Mouse (Mus musculus) MEL (cell line): ENCODE data around the gene Smc5. TPM values are rescaled to one million over a fixed set of nuclear protein-coding genes. Genes with fewer than 3 reads are reported as not detected.

Experiments
- DNase-seq: peaks from one replicate; pipeline ENCODE4 v3.0.0; 2011; ENCODE audit warnings: low read depth, low spot score
- H3K27ac ChIP-seq: 2 replicates; pipeline ENCODE4 v1.5.1; 2012; ENCODE audit warnings: low read depth, mild to moderate bottlenecking, control low read depth, low read length, moderate library complexity; ENCODE audit not compliant: control insufficient read depth
- H3K27me3 ChIP-seq, 2 experiments: fragments of 150-350 bp in 1 of 2; sonication (generic) in 1 of 2; 2 replicates each; pipeline ENCODE4 v1.6.1; 2012; ENCODE audit warnings: low read length in 2 of 2, mild to moderate bottlenecking in 2 of 2, improper control_type of control experiment in 1 of 2, moderate library complexity in 1 of 2; ENCODE audit not compliant: insufficient read depth in 2 of 2, control insufficient read depth in 1 of 2
- H3K36me3 ChIP-seq, 2 experiments: 2 replicates each; pipeline ENCODE4 v1.6.1; 2012 to 2014; ENCODE audit warnings: low read length in 2 of 2, improper control_type of control experiment in 1 of 2, inconsistent platforms in 1 of 2, mild to moderate bottlenecking in 1 of 2; ENCODE audit not compliant: insufficient read depth in 2 of 2, control insufficient read depth in 1 of 2
- H3K4me1 ChIP-seq, 2 experiments: fragments of 150-350 bp in 1 of 2; sonication (generic) in 1 of 2; 2 replicates each; pipeline ENCODE4 v1.6.1; 2012; ENCODE audit warnings: low read length in 2 of 2, improper control_type of control experiment in 1 of 2, mild to moderate bottlenecking in 1 of 2; ENCODE audit not compliant: insufficient read depth in 2 of 2, control insufficient read depth in 1 of 2
- H3K4me3 ChIP-seq, 2 experiments: fragments of 150-350 bp in 1 of 2; sonication (generic) in 1 of 2; 2 replicates each; pipeline ENCODE4 v1.5.1; 2012; ENCODE audit warnings: low read depth in 2 of 2, low read length in 2 of 2, mild to moderate bottlenecking in 2 of 2, moderate library complexity in 2 of 2, control low read depth in 1 of 2, improper control_type of control experiment in 1 of 2; ENCODE audit not compliant: control insufficient read depth in 1 of 2, insufficient read depth in 1 of 2
- H3K79me2 ChIP-seq: 2 replicates; pipeline ENCODE4 v1.6.1; 2012; ENCODE audit warnings: mild to moderate bottlenecking, low read length, moderate library complexity; ENCODE audit not compliant: control insufficient read depth, poor library complexity, insufficient read depth
- H3K9ac ChIP-seq: 2 replicates; pipeline ENCODE4 v1.6.1; 2012; ENCODE audit warnings: low read depth, mild to moderate bottlenecking, control low read depth, low read length, moderate library complexity; ENCODE audit not compliant: control insufficient read depth, poor library complexity, severe bottlenecking
- H3K9me3 ChIP-seq: fragments of 150-350 bp; sonication (generic); replicated peaks from 2 replicates; pipeline ENCODE4 v1.6.1; 2012; ENCODE audit warnings: mild to moderate bottlenecking, low read length, improper control_type of control experiment, moderate library complexity; ENCODE audit not compliant: insufficient read depth
- BHLHE40 ChIP-seq: IDR thresholded peaks from 2 replicates; pipeline ENCODE4 v1.6.1; 2012; ENCODE audit warnings: low read depth, mild to moderate bottlenecking, inconsistent platforms, low read length, improper control_type of control experiment, borderline replicate concordance
- CHD1 ChIP-seq: IDR thresholded peaks from 2 replicates; pipeline ENCODE4 v1.6.1; 2012; ENCODE audit warnings: low read depth, mild to moderate bottlenecking, inconsistent platforms, low read length, improper control_type of control experiment
- CHD2 ChIP-seq: IDR thresholded peaks from 2 replicates; pipeline ENCODE4 v1.6.1; 2011; ENCODE audit warnings: low read length, improper control_type of control experiment
- CTCF ChIP-seq, 3 experiments: IDR thresholded peaks in 2 of 3; conservative IDR thresholded peaks in 1 of 3; 2 replicates each; pipeline ENCODE4 v1.5.1; 2011 to 2012; ENCODE audit warnings: low read length in 3 of 3, low read depth in 2 of 3, mild to moderate bottlenecking in 2 of 3, improper control_type of control experiment in 1 of 3, inconsistent platforms in 1 of 3, mixed read lengths in 1 of 3, moderate library complexity in 1 of 3; ENCODE audit not compliant: control insufficient read depth in 1 of 3, insufficient read depth in 1 of 3, poor library complexity in 1 of 3, severe bottlenecking in 1 of 3
- E2F4 ChIP-seq: IDR thresholded peaks from 2 replicates; pipeline ENCODE4 v1.6.1; 2011; ENCODE audit warnings: low read depth, low read length, improper control_type of control experiment, borderline replicate concordance
- ELF1 ChIP-seq: IDR thresholded peaks from 2 replicates; pipeline ENCODE4 v1.6.1; 2014; ENCODE audit warnings: low read depth, mild to moderate bottlenecking, inconsistent platforms, low read length, improper control_type of control experiment, moderate library complexity
- EP300 ChIP-seq, 2 experiments: IDR thresholded peaks; 2 replicates each; pipeline ENCODE4 v1.6.1; 2011; ENCODE audit warnings: improper control_type of control experiment in 2 of 2, low read length in 2 of 2, low read depth in 1 of 2, mild to moderate bottlenecking in 1 of 2
- GABPA ChIP-seq: IDR thresholded peaks from 2 replicates; pipeline ENCODE4 v1.6.1; 2012; ENCODE audit warnings: low read depth, mild to moderate bottlenecking, inconsistent platforms, low read length, improper control_type of control experiment, moderate library complexity
- GATA1 ChIP-seq: IDR thresholded peaks from 2 replicates; pipeline ENCODE4 v1.6.1; 2011; ENCODE audit warnings: low read depth, low read length, improper control_type of control experiment
- JUND ChIP-seq: IDR thresholded peaks from 2 replicates; pipeline ENCODE4 v1.6.1; 2011; ENCODE audit warnings: low read depth, mild to moderate bottlenecking, improper control_type of control experiment, low read length
- MAX ChIP-seq: IDR thresholded peaks from 2 replicates; pipeline ENCODE4 v1.6.1; 2011; ENCODE audit warnings: low read length, improper control_type of control experiment
- MAZ ChIP-seq: IDR thresholded peaks from 2 replicates; pipeline ENCODE4 v1.6.1; 2012; ENCODE audit warnings: low read depth, mild to moderate bottlenecking, inconsistent platforms, low read length, improper control_type of control experiment
- MXI1 ChIP-seq: IDR thresholded peaks from 2 replicates; pipeline ENCODE4 v1.6.1; 2011; ENCODE audit warnings: mild to moderate bottlenecking, low read depth, low read length, improper control_type of control experiment
- MYB ChIP-seq: IDR thresholded peaks from 2 replicates; pipeline ENCODE4 v1.6.1; 2011; ENCODE audit warnings: mild to moderate bottlenecking, low read depth, low read length, improper control_type of control experiment
- MYC ChIP-seq: IDR thresholded peaks from 2 replicates; pipeline ENCODE4 v1.6.1; 2011; ENCODE audit warnings: low read depth, mild to moderate bottlenecking, low read length, improper control_type of control experiment, moderate library complexity
- NRF1 ChIP-seq: IDR thresholded peaks from 2 replicates; pipeline ENCODE4 v1.6.1; 2014; ENCODE audit warnings: low read depth, mild to moderate bottlenecking, inconsistent platforms, low read length, improper control_type of control experiment, moderate library complexity; ENCODE audit not compliant: poor library complexity, insufficient read depth, severe bottlenecking
- RAD21 ChIP-seq: IDR thresholded peaks from 2 replicates; pipeline ENCODE4 v1.6.1; 2011; ENCODE audit warnings: mild to moderate bottlenecking, low read depth, low read length, improper control_type of control experiment
- RCOR1 ChIP-seq: IDR thresholded peaks from 2 replicates; pipeline ENCODE4 v1.6.1; 2012; ENCODE audit warnings: low read depth, mild to moderate bottlenecking, inconsistent platforms, low read length, improper control_type of control experiment
- SMC3 ChIP-seq: IDR thresholded peaks from 2 replicates; pipeline ENCODE4 v1.6.1; 2011; ENCODE audit warnings: low read depth, low read length, improper control_type of control experiment
- TCF12 ChIP-seq: IDR thresholded peaks from 2 replicates; pipeline ENCODE4 v1.6.1; 2014; ENCODE audit warnings: low read depth, mild to moderate bottlenecking, inconsistent platforms, low read length, improper control_type of control experiment, moderate library complexity
- UBTF ChIP-seq: IDR thresholded peaks from 2 replicates; pipeline ENCODE4 v1.6.1; 2012; ENCODE audit warnings: low read depth, mild to moderate bottlenecking, inconsistent platforms, low read length, improper control_type of control experiment, moderate library complexity, borderline replicate concordance; ENCODE audit not compliant: insufficient read depth
- USF1 ChIP-seq: IDR thresholded peaks from 2 replicates; pipeline ENCODE4 v1.6.1; 2014; ENCODE audit warnings: low read depth, mild to moderate bottlenecking, inconsistent platforms, low read length, improper control_type of control experiment, moderate library complexity
- ZKSCAN1 ChIP-seq: IDR thresholded peaks from 2 replicates; pipeline ENCODE4 v1.6.1; 2012; ENCODE audit warnings: low read depth, mild to moderate bottlenecking, inconsistent platforms, low read length, improper control_type of control experiment, moderate library complexity
- ZNF384 ChIP-seq: IDR thresholded peaks from 2 replicates; pipeline ENCODE4 v1.6.1; 2012; ENCODE audit warnings: low read depth, mild to moderate bottlenecking, inconsistent platforms, low read length, improper control_type of control experiment
- polyA plus RNA-seq, 2 experiments: library from polyadenylated mRNA; stranded (reverse) in 1 of 2; unstranded in 1 of 2; fragments of >175 nt in 1 of 2; fragments of >200 nt in 1 of 2; gene quantifications; 2 replicates each; pipeline versions ENCODE4 v1.2.1 to v1.2.4; 2012; ENCODE audit warnings: low replicate concordance in 2 of 2, low read depth in 1 of 2; ENCODE audit not compliant: insufficient read length in 2 of 2, insufficient read depth in 1 of 2, missing spikeins in 1 of 2
- total RNA-seq: library from RNA; depleted of rRNA; stranded (reverse); fragments of 300-350 nt; gene quantifications from 2 replicates; pipeline ENCODE4 v1.2.3, GENCODE M21; 2012

Smc5 gene
- total and polyA plus RNA-seq, 3 experiments, result 29.9 to 77.3 (median 36.8) TPM

DNA sequence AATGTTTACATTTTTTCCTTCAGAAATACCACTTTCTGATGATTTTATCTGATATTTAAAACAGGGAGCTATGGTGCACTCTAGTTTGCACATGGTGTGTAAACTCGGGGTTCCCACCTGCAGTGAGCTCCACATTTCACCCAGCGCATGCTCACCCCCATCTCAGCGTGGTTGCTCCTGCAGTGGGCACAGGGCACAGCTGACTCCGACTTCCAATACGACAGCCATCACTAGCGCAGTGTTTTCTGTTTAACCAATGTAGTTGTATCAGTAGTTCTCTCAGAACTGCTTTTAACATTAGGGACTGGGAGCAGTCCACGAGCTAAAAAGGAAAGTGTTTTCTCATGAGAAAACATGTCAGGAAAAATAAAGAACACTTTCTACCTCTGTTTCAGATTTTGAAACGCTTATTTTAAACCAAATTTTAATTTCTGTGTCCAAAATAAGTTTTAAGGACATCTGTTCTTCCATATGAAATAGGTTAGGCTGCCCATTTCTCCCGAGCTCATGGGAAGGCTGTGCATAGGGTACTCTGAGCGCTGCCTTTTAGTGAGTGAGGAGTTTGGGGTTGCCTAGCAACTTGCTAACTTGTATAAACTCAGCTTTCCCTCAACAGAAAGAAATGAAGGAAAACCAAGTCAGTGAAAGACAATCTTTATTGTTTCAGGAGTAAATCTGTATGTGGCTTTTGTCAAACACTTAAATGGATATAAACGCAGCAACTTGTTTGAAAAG is 107.0 kb downstream of the Smc5 start:
- Histone ChIP-seq H3K9ac (no peak overlapping the region), H3K79me2 (no peaks in the 10 kb centered on the region), H3K27me3 (no peaks in the 10 kb centered on the region), H3K27ac (no peak overlapping the region), H3K4me3 (no peak overlapping the region), H3K4me1 (no peaks in the 10 kb centered on the region), H3K9me3 (no peaks in the 10 kb centered on the region), H3K36me3 (no peaks in the 10 kb centered on the region)
- no peak for DNase-seq
- TF ChIP-seq MYC (no peak), UBTF (no peak), SMC3 (no peak), TCF12 (no peak), RAD21 (no peak), MXI1 (no peak), CHD1 (no peak), MAX (no peak), JUND (no peak), E2F4 (no peak), ZNF384 (no peak), GABPA (no peak)

DNA sequence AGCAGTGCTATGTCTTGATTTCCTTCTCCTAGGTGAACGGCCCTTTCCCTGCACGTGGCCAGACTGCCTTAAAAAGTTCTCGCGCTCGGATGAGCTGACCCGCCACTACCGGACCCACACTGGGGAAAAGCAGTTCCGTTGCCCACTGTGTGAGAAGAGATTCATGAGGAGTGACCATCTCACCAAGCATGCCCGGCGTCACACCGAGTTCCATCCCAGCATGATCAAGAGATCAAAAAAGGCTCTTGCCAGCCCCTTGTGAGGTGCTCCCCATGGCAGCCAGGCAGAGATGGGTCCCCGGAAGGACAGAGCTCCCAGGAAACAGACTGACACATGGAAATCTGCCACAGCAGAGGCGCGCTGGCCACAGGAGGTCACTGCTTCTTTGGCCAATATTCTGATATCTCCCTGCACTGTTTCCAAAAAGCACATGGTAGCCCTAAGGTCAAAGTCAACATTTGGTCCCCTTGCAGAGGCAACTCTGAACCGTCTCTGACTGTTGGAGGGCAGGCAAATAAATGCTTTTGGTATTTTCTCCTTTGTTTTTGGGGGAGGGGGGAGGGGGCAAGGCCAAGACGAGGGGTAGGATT is 109.0 kb downstream of the Smc5 start:
- Histone ChIP-seq H3K9ac (no peak overlapping the region), H3K4me1 (no peaks in the 10 kb centered on the region), H3K79me2 (no peaks in the 10 kb centered on the region), H3K9me3 (no peaks in the 10 kb centered on the region), H3K4me3 (no peak overlapping the region), H3K27me3 (no peaks in the 10 kb centered on the region), H3K36me3 (no peaks in the 10 kb centered on the region), H3K27ac (no peak overlapping the region)
- DNase-seq, result no peak
- TF ChIP-seq EP300 (IDR thresholded peaks at IDR 0.05; ENCODE audit: low read depth in 1 of 2, low read length in 2 of 2), result no peak
- no peak for TF ChIP-seq UBTF
- TF ChIP-seq MYB, result no peak
- no peak for TF ChIP-seq MAX
- no peak for TF ChIP-seq MAZ
- no peak for TF ChIP-seq CTCF (IDR thresholded peaks at IDR 0.05 in 2 of 3, conservative IDR thresholded peaks at IDR 0.05 in 1 of 3; ENCODE audit: control insufficient read depth in 1 of 3, insufficient read depth in 1 of 3, low read depth in 2 of 3, low read length in 3 of 3, poor library complexity in 1 of 3, severe bottlenecking in 1 of 3)
- TF ChIP-seq BHLHE40, result no peak
- no peak for TF ChIP-seq NRF1
- TF ChIP-seq CHD1, result no peak
- TF ChIP-seq ZKSCAN1, result no peak
- no peak for TF ChIP-seq ELF1
- no peak for TF ChIP-seq CHD2
- no peak for TF ChIP-seq USF1
- no peak for TF ChIP-seq RCOR1
- TF ChIP-seq E2F4, result no peak
- no peak for TF ChIP-seq GATA1
- TF ChIP-seq MXI1, result no peak
